Mouse (Mus musculus) intestine, embryonic 15.5 days (tissue): ENCODE results near the gene Gm37240. TPM values are rescaled to one million over a fixed set of nuclear protein-coding genes. Genes with fewer than 3 reads are reported as not detected.

Source experiments
- ATAC-seq: fragments of 200-750 bp; cut with Nextera tagmentation; 2 replicates; pipeline ENCODE4 v1.8.0; 2017; ENCODE audit warnings: moderate TSS enrichment, moderate library complexity
- H3K27ac ChIP-seq: fragments of 300-500 bp; sonication (generic); 2 replicates; pipeline ENCODE4 v1.5.1; 2015; ENCODE audit warnings: mild to moderate bottlenecking, inconsistent platforms
- H3K27me3 ChIP-seq: fragments of 300-500 bp; sonication (generic); replicated peaks from 2 replicates; pipeline ENCODE4 v1.6.1; 2015; ENCODE audit warnings: inconsistent platforms
- H3K36me3 ChIP-seq: fragments of 300-500 bp; sonication (generic); 2 replicates; pipeline ENCODE4 v1.6.1; 2015; ENCODE audit warnings: inconsistent platforms
- H3K4me1 ChIP-seq: fragments of 300-500 bp; sonication (generic); replicated peaks from 2 replicates; pipeline ENCODE4 v1.6.1; 2015; ENCODE audit warnings: inconsistent platforms
- H3K4me2 ChIP-seq: fragments of 300-500 bp; sonication (generic); replicated peaks from 2 replicates; pipeline ENCODE4 v1.6.1; 2015; ENCODE audit warnings: mild to moderate bottlenecking, inconsistent platforms
- H3K4me3 ChIP-seq: fragments of 300-500 bp; sonication (generic); replicated peaks from 2 replicates; pipeline ENCODE4 v1.5.1; 2015; ENCODE audit warnings: inconsistent platforms
- H3K9ac ChIP-seq: fragments of 300-500 bp; sonication (generic); 2 replicates; pipeline ENCODE4 v1.6.1; 2015; ENCODE audit warnings: inconsistent platforms
- H3K9me3 ChIP-seq: fragments of 300-500 bp; sonication (generic); 2 replicates; pipeline ENCODE4 v1.6.1; 2016; ENCODE audit warnings: inconsistent platforms
- WGBS: fragments of 180-500 bp; shearing (Covaris S2); methylation state at CpG from one replicate; pipeline ENCODE4 v1.1.7; 2015; 5-methylcytosine and 5-hydroxymethylcytosine counted together
- polyA plus RNA-seq: library from polyadenylated mRNA; unstranded; fragments of >200 nt; fragmentation: Nextera tagmentation; extraction: Ambion mirVana; gene quantifications from 2 replicates; pipeline ENCODE4 v1.2.1, GENCODE M21; 2015

Gm37240 gene
- polyA plus RNA-seq, 1 experiment from 2014 or later: 6.5 TPM

- no peaks in the 10 kb centered on the region for H3K27me3 ChIP-seq
- H3K36me3 ChIP-seq: no peaks in the 10 kb centered on the region
- no peak overlapping the region for H3K9ac ChIP-seq
- H3K4me1 ChIP-seq: no peaks in the 10 kb centered on the region; the same call in 1 of the 2 replicates
- ATAC-seq: no peak
- H3K4me3 ChIP-seq: no peak overlapping the region
- WGBS: 74% methylated on average over 7 of the region's 7 CpGs
- H3K27ac ChIP-seq: no peak overlapping the region
- H3K4me2 ChIP-seq: no peak overlapping the region
- H3K9me3 ChIP-seq: no peaks in the 10 kb centered on the region
These were observed 1197.1 kb downstream of the Gm37240 start for GRCm38 (mm10) chr3:84690091-84690771.

- ATAC-seq: no peak
These were observed 1197.7 kb downstream of the Gm37240 start for GRCm38 (mm10) chr3:84689656-84690055.

GRCm38 (mm10) chr3:84688176-84688575, 1199.1 kb downstream of the Gm37240 start:
- Histone ChIP-seq H3K27me3 (no peaks in the 10 kb centered on the region), H3K9ac (no peak overlapping the region), H3K4me3 (no peak overlapping the region), H3K4me2 (no peak overlapping the region), H3K9me3 (no peaks in the 10 kb centered on the region), H3K4me1 (no peaks in the 10 kb centered on the region), H3K27ac (no peak overlapping the region), H3K36me3 (no peaks in the 10 kb centered on the region)
- ATAC-seq: no peak
- WGBS: 75% methylated on average over 5 of the region's 5 CpGs

More at GRCm38 (mm10) chr3:84689656-84690055, 1197.7 kb downstream of the Gm37240 start:
- WGBS: 70% methylated on average over 2 of the region's 2 CpGs
- H3K36me3 ChIP-seq: no peaks in the 10 kb centered on the region
- no peak overlapping the region for H3K27ac ChIP-seq
- no peaks in the 10 kb centered on the region for H3K9me3 ChIP-seq
- H3K4me3 ChIP-seq: no peak overlapping the region
- H3K4me1 ChIP-seq: no peaks in the 10 kb centered on the region
- H3K4me2 ChIP-seq: no peak overlapping the region
- no peaks in the 10 kb centered on the region for H3K27me3 ChIP-seq
- H3K9ac ChIP-seq: no peak overlapping the region

GRCm38 (mm10) chr3:84687488-84687846, 1199.9 kb downstream of the Gm37240 start:
- no peak overlapping the region for H3K9ac ChIP-seq
- H3K4me2 ChIP-seq: no peak overlapping the region
- no peaks in the 10 kb centered on the region for H3K36me3 ChIP-seq
- H3K27ac ChIP-seq: no peak overlapping the region
- H3K4me3 ChIP-seq: no peak overlapping the region
- 62% methylated on average over 2 of the region's 2 CpGs for WGBS
- H3K9me3 ChIP-seq: no peaks in the 10 kb centered on the region
- ATAC-seq: no peak
- no peaks in the 10 kb centered on the region for H3K27me3 ChIP-seq
- no peaks in the 10 kb centered on the region for H3K4me1 ChIP-seq

- Histone ChIP-seq H3K27ac (no peak overlapping the region), H3K9ac (no peak overlapping the region), H3K4me2 (no peak overlapping the region), H3K36me3 (no peaks in the 10 kb centered on the region), H3K27me3 (no peaks in the 10 kb centered on the region), H3K4me1 (no peaks in the 10 kb centered on the region), H3K9me3 (no peaks in the 10 kb centered on the region), H3K4me3 (no peak overlapping the region)
- ATAC-seq: no peak
- 45% methylated on average over 7 of the region's 7 CpGs for WGBS
These were observed 1200.4 kb downstream of the Gm37240 start for GRCm38 (mm10) chr3:84686799-84687487.

- no peak for ATAC-seq
- 92% methylated on average over 2 of the region's 2 CpGs for WGBS
- Histone ChIP-seq H3K4me1 (no peaks in the 10 kb centered on the region), H3K9ac (no peak overlapping the region), H3K4me3 (no peak overlapping the region), H3K36me3 (no peaks in the 10 kb centered on the region), H3K27me3 (no peaks in the 10 kb centered on the region), H3K4me2 (no peak overlapping the region), H3K27ac (no peak overlapping the region), H3K9me3 (no peaks in the 10 kb centered on the region)
These were observed 1201.0 kb downstream of the Gm37240 start for GRCm38 (mm10) chr3:84686294-84686672.

GRCm38 (mm10) chr3:84685662-84686293, 1201.5 kb downstream of the Gm37240 start:
- H3K36me3 ChIP-seq: no peaks in the 10 kb centered on the region
- H3K27ac ChIP-seq: no peak overlapping the region
- H3K4me2 ChIP-seq: no peak overlapping the region
- 69% methylated on average over 8 of the region's 8 CpGs for WGBS
- H3K4me3 ChIP-seq: no peak overlapping the region
- H3K9ac ChIP-seq: no peak overlapping the region
- H3K27me3 ChIP-seq: no peaks in the 10 kb centered on the region
- ATAC-seq: no peak
- no peaks in the 10 kb centered on the region for H3K9me3 ChIP-seq
- H3K4me1 ChIP-seq: no peaks in the 10 kb centered on the region

- Histone ChIP-seq H3K27ac (no peak overlapping the region), H3K4me2 (no peak overlapping the region), H3K4me1 (no peaks in the 10 kb centered on the region), H3K27me3 (no peaks in the 10 kb centered on the region), H3K9ac (no peak overlapping the region), H3K9me3 (no peaks in the 10 kb centered on the region), H3K36me3 (no peaks in the 10 kb centered on the region), H3K4me3 (no peak overlapping the region)
- no peak for ATAC-seq
- 88% methylated on average over 6 of the region's 6 CpGs for WGBS
These were observed 1203.5 kb downstream of the Gm37240 start for GRCm38 (mm10) chr3:84683788-84684187.

GRCm38 (mm10) chr3:84681699-84682098, 1205.6 kb downstream of the Gm37240 start:
- H3K27me3 ChIP-seq: no peaks in the 10 kb centered on the region
- H3K4me2 ChIP-seq: no peak overlapping the region
- no peaks in the 10 kb centered on the region for H3K4me1 ChIP-seq
- H3K4me3 ChIP-seq: no peak overlapping the region
- WGBS: 76% methylated on average over 8 of the region's 8 CpGs
- H3K36me3 ChIP-seq: no peaks in the 10 kb centered on the region
- no peak overlapping the region for H3K9ac ChIP-seq
- no peaks in the 10 kb centered on the region for H3K9me3 ChIP-seq
- no peak overlapping the region for H3K27ac ChIP-seq
- ATAC-seq: no peak

GRCm38 (mm10) chr3:84680062-84680461, 1207.3 kb downstream of the Gm37240 start:
- Histone ChIP-seq H3K4me3 (no peak overlapping the region), H3K9me3 (no peaks in the 10 kb centered on the region), H3K4me1 (no peaks in the 10 kb centered on the region), H3K27me3 (no peaks in the 10 kb centered on the region), H3K36me3 (no peaks in the 10 kb centered on the region), H3K4me2 (no peak overlapping the region), H3K27ac (no peak overlapping the region), H3K9ac (no peak overlapping the region)
- WGBS: 92% methylated on average over 7 of the region's 7 CpGs
- ATAC-seq: no peak

- no peak overlapping the region for H3K27ac ChIP-seq
These were observed 1207.8 kb downstream of the Gm37240 start for GRCm38 (mm10) chr3:84679542-84679941.

GRCm38 (mm10) chr3:84678891-84679290, 1208.4 kb downstream of the Gm37240 start:
- Histone ChIP-seq H3K27me3 (no peaks in the 10 kb centered on the region), H3K9ac (no peak overlapping the region), H3K36me3 (no peaks in the 10 kb centered on the region), H3K4me2 (no peak overlapping the region), H3K4me1 (no peaks in the 10 kb centered on the region), H3K4me3 (no peak overlapping the region), H3K27ac (no peak overlapping the region), H3K9me3 (no peaks in the 10 kb centered on the region)
- no peak for ATAC-seq
- WGBS: 76% methylated on average over 5 of the region's 5 CpGs

More at GRCm38 (mm10) chr3:84679542-84679941, 1207.8 kb downstream of the Gm37240 start:
- WGBS: 91% methylated on average over 8 of the region's 8 CpGs
- H3K4me2 ChIP-seq: no peak overlapping the region
- no peak overlapping the region for H3K4me3 ChIP-seq
- H3K4me1 ChIP-seq: no peaks in the 10 kb centered on the region
- H3K27me3 ChIP-seq: no peaks in the 10 kb centered on the region
- ATAC-seq: no peak
- H3K36me3 ChIP-seq: no peaks in the 10 kb centered on the region
- H3K9ac ChIP-seq: no peak overlapping the region
- no peaks in the 10 kb centered on the region for H3K9me3 ChIP-seq
